16 mouse cellular contexts compared by ENCODE assay signal in the genomic region with DNA sequence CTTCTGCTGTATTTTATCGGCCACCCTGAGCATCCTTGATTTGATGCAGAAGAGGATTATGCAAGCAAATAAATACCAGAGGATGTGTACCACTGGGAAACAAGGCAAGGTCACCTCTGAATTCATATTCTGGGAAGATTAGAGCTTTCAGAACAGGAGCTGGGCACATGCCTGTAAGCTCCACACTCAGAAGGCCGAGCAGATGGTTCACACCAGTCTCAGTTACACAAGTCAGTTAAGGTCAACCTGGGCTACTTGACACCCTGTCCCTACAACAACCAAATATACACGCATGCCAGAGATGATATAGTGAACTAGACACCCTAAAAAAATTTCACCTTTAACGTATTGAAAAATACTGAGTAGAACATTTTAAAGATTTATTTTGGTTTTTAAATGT.
DNase-seq lines count a peak whose midpoint lies in the region.
"Had no signal": no experiment of that assay in that cellular context is flagged by ENCODE, and none has a peak within 500 bp of the region (broad histone marks: within the 10 kb centered on the region; RNA-seq: fewer than 3 reads in every experiment).

No protein-coding gene starts in this region.

- intact Hi-C loops in gastrocnemius, postnatal 14 days (cut with DNase I; ENCODE audit: low total_unique reads), result loop anchor here (10.0 kb wide), 1 partner anchor 92 kb away; no protein-coding TSS in a partner anchor

- DNase-seq in cerebellum, postnatal 14 days, result peak; percentile 16 to 32
- no peak for DNase-seq in cerebellum, postnatal 36 days
- DNase-seq in gastrocnemius, postnatal 14 days, result peak; percentile 18
- no peak for DNase-seq in gastrocnemius, postnatal 10 days
- DNase-seq in gastrocnemius, postnatal 25 days, result peak; percentile 29
- DNase-seq in layer of hippocampus, postnatal 14 days (ENCODE audit: low spot score in 2 of 2), result no peak
- DNase-seq: adrenal gland, postnatal 10 days; adrenal gland, postnatal 36 days; B cell, adult 2 months; cerebellum, adult 2 months; cerebellum, adult 9-11 months; forebrain, postnatal 0 days; heart, adult 2 months; heart, postnatal 14 days; kidney, adult 11 months; kidney, adult 8-10 months had no signal

Comparison
In these comparisons a context has a peak if more than half of its experiments do, and no peak if none do; other contexts are left out.
1. DNase-seq: peak in cerebellum, postnatal 14 days (2 of 2), gastrocnemius, postnatal 14 days (single experiment) and gastrocnemius, postnatal 25 days (single experiment); none in cerebellum, postnatal 36 days (0 of 2), gastrocnemius, postnatal 10 days (single experiment) and layer of hippocampus, postnatal 14 days (0 of 2).